Mouse (Mus musculus) spleen, postnatal 10 days (tissue): ENCODE measurements around the gene Arl5b.
A peak's percentile ranks its signal among the peaks of the same experiment; 100 is the strongest.

Experiments
- DNase-seq, 2 experiments: peaks; one replicate each; pipeline ENCODE4 v3.0.0; 2021 to 2022; ENCODE audit warnings: low spot score in 2 of 2

Arl5b gene

GRCm38 (mm10) chr2:15049117-15049873 lies at the start of gene Arl5b:
Gene Arl5b (plus strand): TSS chr2:15049395.
- DNase-seq, result peak; percentile 67 to 91

GRCm38 (mm10) chr2:15007531-15007930 lies 41.7 kb upstream of the Arl5b start:
- no peak for DNase-seq

- no peak for DNase-seq
Observed at GRCm38 (mm10) chr2:15008072-15008471, 41.1 kb upstream of the Arl5b start.

GRCm38 (mm10) chr2:15026817-15027216 lies 22.4 kb upstream of the Arl5b start:
- DNase-seq, result no peak

- DNase-seq, result no peak
Observed at GRCm38 (mm10) chr2:15027816-15028215, 21.4 kb upstream of the Arl5b start.

- no peak for DNase-seq
Observed at GRCm38 (mm10) chr2:15038705-15039104, 10.5 kb upstream of the Arl5b start.

GRCm38 (mm10) chr2:15040326-15040725 lies 8.9 kb upstream of the Arl5b start:
- peak in 1 of 2 experiments; percentile 33 for DNase-seq

GRCm38 (mm10) chr2:15054496-15054895 lies 5.3 kb downstream of the Arl5b start:
- no peak for DNase-seq

GRCm38 (mm10) chr2:15054945-15055637 lies 5.9 kb downstream of the Arl5b start, which contains the start of gene Nsun6:
Gene Nsun6 (minus strand): TSS chr2:15055069.
- peak; percentile 87 to 97 for DNase-seq

- DNase-seq, result no peak
Observed at GRCm38 (mm10) chr2:15055741-15056151, 6.6 kb downstream of the Arl5b start.

GRCm38 (mm10) chr2:15058227-15058626 lies 9.0 kb downstream of the Arl5b start:
- DNase-seq, result no peak

- no peak for DNase-seq
Observed at GRCm38 (mm10) chr2:15060856-15061255, 11.7 kb downstream of the Arl5b start.

- no peak for DNase-seq
Observed at GRCm38 (mm10) chr2:15063815-15064214, 14.6 kb downstream of the Arl5b start.

- DNase-seq, result no peak
Observed at GRCm38 (mm10) chr2:15064380-15065269, 15.4 kb downstream of the Arl5b start.

- no peak for DNase-seq
Observed at GRCm38 (mm10) chr2:15065447-15065846, 16.3 kb downstream of the Arl5b start.

- no peak for DNase-seq
Observed at GRCm38 (mm10) chr2:15067091-15067490, 17.9 kb downstream of the Arl5b start.

- DNase-seq, result no peak
Observed at GRCm38 (mm10) chr2:15083702-15084101, 34.5 kb downstream of the Arl5b start.

- no peak for DNase-seq
Observed at GRCm38 (mm10) chr2:15087308-15087707, 38.1 kb downstream of the Arl5b start.

- no peak for DNase-seq
Observed at GRCm38 (mm10) chr2:15096514-15097090, 47.4 kb downstream of the Arl5b start.

GRCm38 (mm10) chr2:15104386-15104785 lies 55.2 kb downstream of the Arl5b start:
- no peak for DNase-seq

GRCm38 (mm10) chr2:15111290-15111689 lies 62.1 kb downstream of the Arl5b start:
- DNase-seq, result no peak
